Mouse (Mus musculus): ENCODE results near the gene Emilin2.

- TF ChIP-seq SIN3A (IDR thresholded peaks at IDR 0.05; ENCODE audit: low read length) (no peak), POLR2A (IDR thresholded peaks at IDR 0.05; ENCODE audit: low read depth, low read length) (no peak), CTCF (conservative IDR thresholded peaks at IDR 0.05 in 1 of 2, IDR thresholded peaks at IDR 0.05 in 1 of 2; ENCODE audit: low read depth in 2 of 2, low read length in 2 of 2) (no peak), ZNF384 (IDR thresholded peaks at IDR 0.05; ENCODE audit: low read depth, low read length) (no peak), USF2 (conservative IDR thresholded peaks at IDR 0.05; ENCODE audit: low read depth, low read length) (no peak), IRF4 (IDR thresholded peaks at IDR 0.05; ENCODE audit: low read depth, low read length) (no peak), SMC3 (IDR thresholded peaks at IDR 0.05; ENCODE audit: low read depth, low read length) (no peak), TCF12 (IDR thresholded peaks at IDR 0.05; ENCODE audit: low read depth, low read length) (no peak), JUND (conservative IDR thresholded peaks at IDR 0.05; ENCODE audit: low read depth, low read length) (no peak), CHD1 (IDR thresholded peaks at IDR 0.05; ENCODE audit: low read depth, low read length) (no peak), HCFC1 (IDR thresholded peaks at IDR 0.05; ENCODE audit: low read depth, low read length) (no peak), RCOR1 (conservative IDR thresholded peaks at IDR 0.05; ENCODE audit: low read depth, low read length) (no peak), CHD2 (IDR thresholded peaks at IDR 0.05; ENCODE audit: low read length) (no peak)
Observed at GRCm38 (mm10) chr17:71263136-71263535, 48.6 kb downstream of the Emilin2 start.

Measured in CH12.LX (cell line).